Comparison of ENCODE assay signal across 8 mouse cellular contexts in the genomic region with DNA sequence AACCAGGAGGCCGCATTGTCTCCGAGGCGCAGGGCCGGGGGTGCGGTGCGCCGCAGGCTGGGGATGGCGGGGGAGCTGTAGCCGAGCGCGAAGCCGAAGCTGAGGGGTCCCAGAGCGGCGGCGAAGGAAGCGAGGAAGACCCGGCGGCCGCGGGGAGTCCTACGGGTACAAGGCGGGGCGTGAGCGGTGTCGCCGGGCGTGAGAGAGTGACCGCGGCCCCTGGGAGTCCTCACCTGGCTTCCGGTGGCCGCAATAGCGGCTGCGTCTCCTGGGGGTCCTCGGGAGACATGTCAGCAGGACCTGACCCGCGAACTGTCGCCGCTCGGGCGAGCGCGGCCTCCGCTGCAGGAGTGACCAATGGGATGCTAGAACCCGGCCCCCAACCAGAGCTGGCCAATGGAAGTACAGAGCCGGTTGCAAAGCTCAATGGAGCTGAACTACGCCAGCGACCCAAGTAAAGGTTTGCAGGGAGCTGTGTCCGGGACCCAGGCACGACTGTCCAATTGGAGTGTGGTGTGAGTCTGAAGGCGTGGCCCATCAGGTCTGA. TPM values are rescaled to one million over a fixed set of nuclear protein-coding genes. Genes with fewer than 3 reads are reported as not detected.
DNase-seq lines count a peak whose midpoint lies in the region; ATAC-seq and TF ChIP-seq lines count a peak whose summit lies in the region.

Slc2a8 (minus strand) TSS at position 359 of the 547 bp plus-strand sequence.

- peak within 1 kb of the TSS; percentile 42 for H3K27ac ChIP-seq in heart, embryonic 12.5 days (ENCODE audit: poor library complexity, severe bottlenecking)
- H3K27ac ChIP-seq in kidney, postnatal 0 days, result peak within 1 kb of the TSS; percentile 72
- H3K27ac ChIP-seq in liver, embryonic 11.5 days (ENCODE audit: low read depth, low read length), result peak within 1 kb of the TSS; percentile 26; the same call in 1 of the 2 replicates
- H3K27ac ChIP-seq in stomach, embryonic 14.5 days (ENCODE audit: low read length), result no peak within 1 kb of the TSS

- WGBS in heart, embryonic 12.5 days, result 0% methylated on average over 50 of the region's 50 CpGs
- WGBS in kidney, postnatal 0 days, result under 1% methylated on average over 46 of the region's 50 CpGs
- WGBS in liver, embryonic 11.5 days, result under 1% methylated on average over 50 of the region's 50 CpGs
- WGBS in stomach, embryonic 14.5 days, result under 1% methylated on average over 49 of the region's 50 CpGs

- peak within 1 kb of the TSS; percentile 75 for H3K9ac ChIP-seq in heart, embryonic 12.5 days
- peak within 1 kb of the TSS; percentile 69 for H3K9ac ChIP-seq in kidney, postnatal 0 days (ENCODE audit: low read depth, low read length)
- H3K9ac ChIP-seq in liver, embryonic 11.5 days (ENCODE audit: low read depth, low read length), result peak within 1 kb of the TSS; percentile 78
- H3K9ac ChIP-seq in stomach, embryonic 14.5 days (replicated peaks; ENCODE audit: low read depth, low read length), result peak within 1 kb of the TSS; percentile 62

- ATAC-seq in erythroid progenitor cell, adult 5-6 weeks (replicated peaks; ENCODE audit: low FRiP score, poor library complexity, severe bottlenecking), result peak; percentile 97
- peak; percentile 98 for ATAC-seq in heart, embryonic 12.5 days (ENCODE audit: insufficient number of reproducible peaks, low FRiP score)
- peak; percentile 97 for ATAC-seq in kidney, postnatal 0 days (replicated peaks; ENCODE audit: low FRiP score, low read depth)
- ATAC-seq in liver, embryonic 11.5 days (replicated peaks; ENCODE audit: low FRiP score), result peak; percentile 98
- ATAC-seq in stomach, embryonic 14.5 days (ENCODE audit: insufficient number of reproducible peaks, insufficient read depth, low FRiP score, low read depth), result peak; percentile 99

- peaks cover 13% of the 10 kb centered on the region for H3K4me1 ChIP-seq in heart, embryonic 12.5 days (replicated peaks)
- H3K4me1 ChIP-seq in kidney, postnatal 0 days (replicated peaks; ENCODE audit: insufficient read depth, low read length), result peaks cover 9% of the 10 kb centered on the region; the same call in 1 of the 2 replicates
- H3K4me1 ChIP-seq in liver, embryonic 11.5 days (replicated peaks; ENCODE audit: control insufficient read depth, insufficient read depth, low read length), result peaks cover 22% of the 10 kb centered on the region
- H3K4me1 ChIP-seq in stomach, embryonic 14.5 days (ENCODE audit: control insufficient read depth, insufficient read depth, low read length), result peaks cover 4% of the 10 kb centered on the region; the same call in 1 of the 2 replicates

- peak; percentile 89 for DNase-seq in CD4-positive helper T cell, adult 2 months (ENCODE audit: low read depth, low spot score)
- DNase-seq in brain, embryonic 18.5 days (ENCODE audit: low read depth, low spot score), result peak; percentile 82
- DNase-seq in kidney, postnatal 0 days (ENCODE audit: low spot score), result peak; percentile 98
- DNase-seq in liver, embryonic 11.5 days (ENCODE audit: low spot score), result peak; percentile 88
- DNase-seq in naive thymus-derived CD4-positive, alpha-beta T cell, adult 2 months (ENCODE audit: low read depth), result peak; percentile 85

- H3K4me3 ChIP-seq in heart, embryonic 12.5 days, result peak within 1 kb of the TSS; percentile 76
- peak within 1 kb of the TSS; percentile 67 for H3K4me3 ChIP-seq in kidney, postnatal 0 days (replicated peaks; ENCODE audit: low read depth, low read length)
- peak within 1 kb of the TSS; percentile 76 for H3K4me3 ChIP-seq in liver, embryonic 11.5 days (ENCODE audit: low read depth, low read length)
- H3K4me3 ChIP-seq in stomach, embryonic 14.5 days (ENCODE audit: low read depth, low read length), result peak within 1 kb of the TSS; percentile 71

- H3K36me3 ChIP-seq in heart, embryonic 12.5 days, result peaks cover 4% of the 10 kb centered on the region; the same call in 1 of the 2 replicates
- no peaks in the 10 kb centered on the region for H3K36me3 ChIP-seq in kidney, postnatal 0 days (ENCODE audit: insufficient read depth, low read length)
- H3K36me3 ChIP-seq in liver, embryonic 11.5 days (ENCODE audit: control insufficient read depth, insufficient read depth, low read length), result no peaks in the 10 kb centered on the region
- no peaks in the 10 kb centered on the region for H3K36me3 ChIP-seq in stomach, embryonic 14.5 days (ENCODE audit: control insufficient read depth, insufficient read depth, low read length)

- H3K27me3 ChIP-seq in heart, embryonic 12.5 days (replicated peaks), result no peaks in the 10 kb centered on the region
- H3K27me3 ChIP-seq in kidney, postnatal 0 days (ENCODE audit: insufficient read depth, low read length), result no peaks in the 10 kb centered on the region
- no peaks in the 10 kb centered on the region for H3K27me3 ChIP-seq in liver, embryonic 11.5 days (replicated peaks; ENCODE audit: control insufficient read depth, insufficient read depth, low read length)
- no peaks in the 10 kb centered on the region for H3K27me3 ChIP-seq in stomach, embryonic 14.5 days (ENCODE audit: control insufficient read depth, insufficient read depth, low read length)

- no peaks in the 10 kb centered on the region for H3K9me3 ChIP-seq in heart, embryonic 12.5 days (replicated peaks)
- H3K9me3 ChIP-seq in kidney, postnatal 0 days (replicated peaks; ENCODE audit: low read length), result no peaks in the 10 kb centered on the region
- H3K9me3 ChIP-seq in liver, embryonic 11.5 days (ENCODE audit: control insufficient read depth, low read length), result no peaks in the 10 kb centered on the region
- H3K9me3 ChIP-seq in stomach, embryonic 14.5 days (ENCODE audit: control insufficient read depth, low read depth, low read length), result no peaks in the 10 kb centered on the region

- no peak for TF ChIP-seq CTCF in kidney, postnatal 0 days (IDR thresholded peaks at IDR 0.05; ENCODE audit: low read depth)

- H3K4me2 ChIP-seq in heart, embryonic 12.5 days, result peak within 1 kb of the TSS; percentile 83
- H3K4me2 ChIP-seq in kidney, postnatal 0 days (ENCODE audit: low read length), result peak within 1 kb of the TSS; percentile 83
- H3K4me2 ChIP-seq in liver, embryonic 11.5 days, result peak within 1 kb of the TSS; percentile 100
- peak within 1 kb of the TSS; percentile 97 for H3K4me2 ChIP-seq in stomach, embryonic 14.5 days (replicated peaks; ENCODE audit: low read depth, low read length)

RNA-seq across cellular contexts. Expression of gene Slc2a8, which starts in this region (rescaled TPM):
- total RNA-seq in erythroid progenitor cell, adult 5-6 weeks (2015; ENCODE audit: low replicate concordance), result 1.3 and 2.2 TPM in 2 replicates
- 1.0 and 2.0 TPM in 2 replicates for total RNA-seq in erythroid progenitor cell, adult 5-6 weeks (2017; ENCODE audit: low replicate concordance)
- polyA plus RNA-seq in heart, embryonic 12.5 days (2016; fragmentation: Nextera tagmentation; extraction: Ambion mirVana), result 19.7 and 20.0 TPM in 2 replicates
- polyA plus RNA-seq in kidney, postnatal 0 days (2015; fragmentation: Nextera tagmentation; extraction: Ambion mirVana), result 36.8 and 37.1 TPM in 2 replicates
- polyA plus RNA-seq in liver, embryonic 11.5 days (2014; fragmentation: Nextera tagmentation; extraction: Ambion mirVana), result 15.0 TPM in 2 replicates
- polyA plus RNA-seq in stomach, embryonic 14.5 days (2014; fragmentation: Nextera tagmentation; extraction: Ambion mirVana), result 12.1 and 14.0 TPM in 2 replicates
